Mouse (Mus musculus): Measurements from ENCODE around the gene Pdzrn4. TPM values are rescaled to one million over a fixed set of nuclear protein-coding genes. Genes with fewer than 3 reads are reported as not detected.

Gene Pdzrn4
- polyA plus RNA-seq (2012; rRNA removed): 0.02 TPM in 1 of 2 replicates, not detected in the other

DNA sequence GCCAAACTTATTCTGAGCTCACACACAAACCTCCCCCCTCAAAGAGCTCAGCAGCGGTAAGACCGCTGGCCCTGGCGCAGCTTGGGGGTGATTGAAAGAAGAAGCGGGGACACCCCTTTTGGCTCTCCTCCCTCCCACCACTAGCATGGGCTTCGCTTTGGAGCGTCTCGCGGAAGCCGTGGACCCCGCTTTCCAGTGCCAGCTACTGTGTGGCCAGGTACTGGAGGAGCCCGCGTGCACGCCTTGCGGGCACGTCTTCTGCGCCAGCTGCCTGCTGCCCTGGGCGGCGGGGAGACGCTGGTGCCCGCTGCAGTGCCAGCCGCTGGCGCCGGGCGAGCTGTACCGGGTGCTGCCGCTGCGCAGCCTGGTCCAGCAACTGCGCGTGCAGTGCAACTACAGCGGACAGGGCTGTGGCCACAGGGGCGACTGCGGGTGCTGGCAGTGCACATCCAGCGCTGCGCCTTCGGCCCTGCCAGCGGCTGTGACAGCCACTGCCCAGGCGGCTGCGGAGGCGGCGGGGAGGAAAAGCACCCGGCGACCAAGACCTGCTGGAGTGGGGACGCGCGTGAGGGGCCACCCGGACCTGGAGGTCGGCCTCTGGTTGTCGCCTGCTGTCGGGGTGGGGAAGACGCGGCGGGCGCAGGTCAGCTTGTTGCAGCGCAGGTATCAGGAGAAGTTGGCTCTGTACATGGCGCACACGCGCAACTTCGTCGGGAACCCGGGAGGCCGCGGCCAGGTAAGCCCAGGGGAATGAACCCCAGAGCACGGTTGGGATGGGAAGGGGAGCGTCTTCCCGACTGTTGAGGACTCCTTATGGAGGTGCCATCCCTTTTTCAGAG is at the start of gene Pdzrn4:
Gene Pdzrn4 (plus strand): TSS at position 112 of the 839 bp plus-strand sequence.

